Mouse (Mus musculus): ENCODE results near the gene Wdr26. TPM values are rescaled to one million over a fixed set of nuclear protein-coding genes. Genes with fewer than 3 reads are reported as not detected.

Gene Wdr26
- polyA plus RNA-seq (2015; fragmentation: Nextera tagmentation; extraction: Ambion mirVana) = 36.2 and 38.7 TPM in 2 replicates

DNA sequence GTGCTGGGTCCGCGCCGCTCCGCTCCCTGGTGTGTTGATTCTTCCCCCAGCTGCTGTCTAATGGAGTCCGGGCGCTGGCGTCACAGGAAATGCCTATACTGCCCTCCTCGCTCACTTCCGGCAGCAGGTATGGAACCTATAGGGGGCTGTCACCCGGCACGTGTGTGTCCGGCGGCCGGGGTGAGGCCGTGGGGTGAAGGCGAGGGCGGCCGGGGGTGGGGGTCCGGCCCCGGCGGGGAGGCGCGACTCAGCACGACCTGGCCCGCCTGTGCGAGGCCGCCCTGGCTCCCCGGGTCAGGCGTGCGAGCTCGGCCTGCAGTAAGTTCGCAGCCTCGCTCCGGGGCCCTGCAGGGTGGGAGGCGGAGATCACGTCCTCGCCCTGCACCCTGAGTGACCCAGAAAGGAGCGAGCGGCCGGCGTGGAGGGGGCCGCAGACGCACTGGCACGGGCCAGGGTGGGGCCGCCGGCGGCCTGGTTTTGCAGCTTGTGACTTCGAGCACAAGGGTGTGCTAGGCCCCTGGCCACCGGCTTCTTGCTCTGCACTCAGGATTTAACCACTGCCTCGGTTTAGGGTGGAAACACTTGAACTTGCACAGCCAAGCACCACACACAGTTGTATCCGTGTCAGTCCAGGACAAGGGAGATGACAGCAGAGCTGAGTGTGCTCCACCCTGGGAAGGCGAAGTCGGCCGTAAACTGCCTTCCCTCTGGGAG, at the start of gene Wdr26:
Gene Wdr26, minus strand, starts transcription at position 82 of the 714 bp plus-strand sequence.
- peaks cover 23% of the 10 kb centered on the region for H3K4me1 ChIP-seq
- peak within 1 kb of the TSS; percentile 95 for H3K27ac ChIP-seq
- H3K4me3 ChIP-seq (replicated peaks) = peak within 1 kb of the TSS; percentile 95
- H3K9me3 ChIP-seq (replicated peaks) = no peaks in the 10 kb centered on the region
- H3K9ac ChIP-seq = peak within 1 kb of the TSS; percentile 97
- H3K4me2 ChIP-seq = peak within 1 kb of the TSS; percentile 84
- peaks cover 12% of the 10 kb centered on the region for H3K36me3 ChIP-seq
- ATAC-seq (replicated peaks; ENCODE audit: low FRiP score) = peak; percentile 94
- no peaks in the 10 kb centered on the region for H3K27me3 ChIP-seq
- under 1% methylated on average over 54 of the region's 54 CpGs for WGBS

DNA sequence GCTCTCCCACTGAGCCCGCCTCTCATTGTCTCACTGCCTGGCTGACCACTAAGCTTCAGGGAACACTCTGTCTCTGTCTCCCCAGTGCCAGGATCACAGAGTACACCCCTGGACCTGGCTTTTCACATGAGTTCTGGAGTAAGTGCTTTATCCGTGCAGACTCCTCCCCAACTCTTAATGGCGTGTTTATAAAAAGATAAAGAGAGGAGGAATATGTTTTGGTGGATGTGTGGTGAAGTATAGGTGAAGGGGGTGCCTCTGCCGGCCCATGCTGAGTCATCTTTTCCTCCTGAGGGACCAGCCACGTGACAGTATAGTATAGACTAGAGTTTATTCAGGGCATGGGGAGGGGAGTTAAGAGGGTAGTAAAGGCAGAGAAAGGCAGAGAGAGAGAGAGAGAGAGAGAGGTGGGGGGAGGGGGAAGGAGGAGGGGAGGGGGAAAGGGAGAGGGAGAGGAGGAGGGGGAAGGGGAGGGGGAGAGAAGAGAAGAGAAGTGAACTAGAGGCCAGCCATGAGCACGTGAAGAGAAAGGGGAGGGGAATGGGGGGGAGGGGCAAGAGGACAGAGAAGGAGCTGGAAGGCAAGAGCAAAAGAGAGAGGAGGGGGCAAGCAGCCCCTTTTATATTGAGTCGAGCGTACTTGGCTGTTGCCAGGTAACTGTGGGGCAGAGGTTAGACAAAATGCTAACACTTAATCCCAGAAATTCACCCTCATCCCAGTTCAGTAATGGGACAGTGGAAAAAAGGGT, 49.3 kb upstream of the Wdr26 start:
- no peaks in the 10 kb centered on the region for H3K36me3 ChIP-seq
- no peak overlapping the region for H3K4me3 ChIP-seq (replicated peaks)
- no peak overlapping the region for H3K4me2 ChIP-seq
- no peaks in the 10 kb centered on the region for H3K9me3 ChIP-seq (replicated peaks)
- peaks cover 37% of the 10 kb centered on the region for H3K4me1 ChIP-seq
- ATAC-seq (replicated peaks; ENCODE audit: low FRiP score) = no peak
- WGBS = 43% methylated on average over 8 of the region's 8 CpGs
- no peak overlapping the region for H3K27ac ChIP-seq
- no peaks in the 10 kb centered on the region for H3K27me3 ChIP-seq
- H3K9ac ChIP-seq = no peak overlapping the region

DNA sequence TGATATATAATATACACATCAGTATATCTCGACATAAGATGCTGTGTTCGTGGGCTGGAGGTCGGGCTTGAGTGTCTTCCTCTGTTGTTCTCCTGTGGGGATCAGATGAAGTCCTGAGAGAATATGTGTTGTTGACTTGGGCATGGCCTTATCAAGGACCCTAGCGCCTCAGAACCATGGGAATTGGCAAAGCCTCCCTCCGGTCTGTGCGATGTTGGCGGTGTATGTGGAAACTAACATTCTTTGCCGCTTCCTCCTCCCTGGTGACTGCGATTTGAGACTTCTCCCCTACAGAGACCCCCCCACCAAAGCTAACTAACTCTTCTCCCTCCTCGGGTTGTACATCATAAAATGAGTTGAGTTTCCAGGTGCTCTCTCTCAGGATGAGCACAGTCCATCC, 48.6 kb upstream of the Wdr26 start:
- H3K36me3 ChIP-seq = no peaks in the 10 kb centered on the region
- H3K9ac ChIP-seq = no peak overlapping the region
- H3K27ac ChIP-seq = no peak overlapping the region
- 85% methylated on average over 10 of the region's 10 CpGs for WGBS
- H3K4me3 ChIP-seq (replicated peaks) = no peak overlapping the region
- peaks cover 44% of the 10 kb centered on the region for H3K4me1 ChIP-seq
- H3K27me3 ChIP-seq = no peaks in the 10 kb centered on the region
- no peaks in the 10 kb centered on the region for H3K9me3 ChIP-seq (replicated peaks)
- no peak for ATAC-seq (replicated peaks; ENCODE audit: low FRiP score)
- no peak overlapping the region for H3K4me2 ChIP-seq

DNA sequence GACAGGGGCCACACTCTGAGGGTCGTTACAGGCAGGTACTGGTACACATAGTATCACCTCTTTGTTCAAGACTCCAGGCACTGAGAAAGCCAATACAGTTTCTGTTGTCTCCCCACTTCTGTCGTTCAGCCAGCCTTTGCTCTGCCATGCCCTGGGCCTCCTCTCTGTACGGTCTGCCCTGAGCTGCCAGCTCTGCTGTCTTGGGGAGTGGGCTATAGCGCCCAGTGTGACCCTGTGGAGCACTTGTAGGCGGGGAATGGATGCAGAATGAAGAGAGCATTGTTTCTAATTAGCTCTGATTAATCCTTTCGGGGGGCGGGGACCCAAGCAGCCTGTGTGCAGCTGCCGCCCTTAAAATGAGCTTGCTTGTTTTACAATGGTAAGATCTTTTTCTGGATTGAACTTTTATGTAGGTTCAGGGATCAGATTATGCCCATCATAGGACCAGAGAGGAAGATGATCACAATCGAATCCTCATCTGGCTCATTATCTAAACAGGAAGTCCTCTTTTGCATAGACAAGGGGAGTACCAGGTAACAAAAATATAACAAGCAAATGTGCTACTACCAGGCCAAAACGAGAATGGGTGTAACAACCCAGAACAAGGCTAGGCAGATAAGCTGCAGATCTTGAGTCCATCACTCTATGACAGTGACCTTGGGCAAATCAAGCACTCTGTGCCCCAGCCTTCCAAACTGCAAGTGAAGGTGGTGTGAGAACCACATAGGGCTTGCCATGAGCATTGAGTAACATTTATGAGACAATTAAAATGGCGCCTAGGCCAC, 48.0 kb upstream of the Wdr26 start:
- Histone ChIP-seq H3K4me3 (replicated peaks) (no peak overlapping the region), H3K27ac (peak overlapping the region; percentile 51), H3K27me3 (no peaks in the 10 kb centered on the region), H3K9me3 (replicated peaks) (no peaks in the 10 kb centered on the region), H3K36me3 (no peaks in the 10 kb centered on the region), H3K9ac (no peak overlapping the region), H3K4me2 (no peak overlapping the region), H3K4me1 (peaks cover 46% of the 10 kb centered on the region)
- 55% methylated on average over 11 of the region's 11 CpGs for WGBS
- no peak for ATAC-seq (replicated peaks; ENCODE audit: low FRiP score)

DNA sequence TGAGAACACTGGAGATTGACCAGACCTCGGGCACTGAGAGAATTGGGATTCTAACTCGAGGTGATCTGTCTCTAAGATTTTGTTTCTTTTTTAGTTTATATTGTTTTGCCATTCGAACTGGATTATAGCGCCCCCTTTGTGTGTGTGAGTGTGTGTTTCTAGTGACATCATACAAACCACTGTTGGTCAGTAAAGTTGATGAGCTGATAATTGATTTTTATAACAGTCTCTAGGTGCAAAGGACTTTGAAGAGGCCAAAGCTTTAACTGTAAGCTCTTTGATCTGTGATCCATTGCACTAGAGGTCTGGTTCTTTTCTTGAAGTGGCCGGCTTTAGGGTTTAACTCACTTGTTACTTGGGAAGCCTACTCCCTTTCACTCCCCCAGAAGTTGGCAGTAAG, 47.3 kb upstream of the Wdr26 start:
- ATAC-seq (replicated peaks; ENCODE audit: low FRiP score) = no peak

DNA sequence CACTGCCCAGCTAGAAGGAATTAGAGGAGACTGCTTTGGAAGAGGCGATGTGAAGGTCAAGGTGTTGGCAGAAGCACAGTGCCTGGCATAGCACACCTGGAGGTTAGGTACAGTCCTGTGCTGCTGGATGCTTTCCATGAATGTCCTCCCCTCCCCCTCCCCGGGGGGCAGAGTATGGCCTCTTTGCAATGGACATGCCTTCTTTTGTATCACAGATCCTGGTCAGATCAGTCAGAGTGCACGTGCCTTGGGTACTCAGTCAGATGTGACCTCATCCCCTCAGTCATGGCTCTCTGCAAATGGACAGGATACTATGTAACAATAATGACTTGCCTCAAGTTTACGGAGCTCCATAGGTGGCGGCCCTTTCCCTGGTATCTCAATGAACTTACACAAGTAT, 46.8 kb upstream of the Wdr26 start:
- 60% methylated on average over 5 of the region's 5 CpGs for WGBS
- Histone ChIP-seq H3K36me3 (no peaks in the 10 kb centered on the region), H3K9me3 (replicated peaks) (no peaks in the 10 kb centered on the region), H3K9ac (no peak overlapping the region), H3K4me2 (no peak overlapping the region), H3K4me1 (peaks cover 46% of the 10 kb centered on the region), H3K27me3 (no peaks in the 10 kb centered on the region), H3K27ac (no peak overlapping the region; the same call in 1 of the 2 replicates), H3K4me3 (replicated peaks) (no peak overlapping the region)
- ATAC-seq (replicated peaks; ENCODE audit: low FRiP score) = no peak

More for the DNA sequence above, 47.3 kb upstream of the Wdr26 start:
- WGBS = 39% methylated on average over 5 of the region's 5 CpGs
- no peak overlapping the region for H3K4me3 ChIP-seq (replicated peaks)
- no peak overlapping the region for H3K9ac ChIP-seq
- no peaks in the 10 kb centered on the region for H3K27me3 ChIP-seq
- H3K4me1 ChIP-seq = peaks cover 46% of the 10 kb centered on the region
- H3K27ac ChIP-seq = 0 out of 2 replicates have a peak overlapping the region, but pooled peaks have one; percentile 51
- H3K9me3 ChIP-seq (replicated peaks) = no peaks in the 10 kb centered on the region
- H3K4me2 ChIP-seq = no peak overlapping the region
- no peaks in the 10 kb centered on the region for H3K36me3 ChIP-seq

DNA sequence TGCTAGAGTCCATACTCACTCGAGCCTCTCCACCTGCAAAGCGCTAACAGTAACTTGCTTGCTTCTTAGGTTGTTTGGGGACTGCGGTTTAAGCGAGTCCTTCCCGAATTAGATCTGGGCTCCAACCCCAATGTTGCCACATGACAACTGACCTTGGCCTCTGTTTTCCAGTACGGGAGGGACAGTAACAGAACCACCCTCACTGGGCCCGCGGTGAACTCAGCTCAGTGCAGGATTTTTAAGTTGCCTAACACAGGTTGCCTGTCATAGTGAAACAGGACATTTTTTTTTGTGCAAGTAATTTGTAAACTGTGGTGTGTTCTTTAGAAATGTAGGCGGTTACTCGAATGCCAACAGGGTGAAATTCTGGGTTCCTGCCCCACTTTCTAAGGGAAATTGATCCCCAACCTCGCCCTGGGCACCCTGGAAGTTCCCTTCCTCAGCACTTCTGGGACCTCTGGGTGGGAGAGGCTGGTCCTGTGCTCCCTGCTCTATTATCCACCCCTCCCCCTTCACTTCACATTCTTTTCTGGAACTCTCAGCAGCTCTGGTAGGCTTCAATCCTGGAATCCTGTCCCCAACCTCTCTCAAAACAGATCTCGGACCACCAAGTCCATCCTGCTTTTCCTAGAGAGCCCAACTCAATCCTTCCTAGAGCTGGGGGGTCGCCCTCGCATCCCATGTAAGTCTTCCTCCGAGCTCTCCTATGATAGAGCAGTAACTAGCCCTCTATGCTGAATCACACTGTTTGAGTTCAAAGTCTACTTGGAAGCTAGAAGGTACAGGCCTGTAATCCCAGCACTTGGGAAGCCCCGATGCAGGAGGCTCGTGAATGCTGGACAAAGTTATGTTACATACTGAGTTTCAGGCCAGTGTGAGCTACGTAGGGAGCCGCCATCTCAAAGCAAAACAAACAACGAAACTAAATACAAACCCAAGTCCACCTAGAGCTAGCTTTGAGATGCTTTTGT, 46.1 kb upstream of the Wdr26 start:
- H3K9ac ChIP-seq = no peak overlapping the region
- 69% methylated on average over 20 of the region's 20 CpGs for WGBS
- no peak overlapping the region for H3K4me3 ChIP-seq (replicated peaks)
- H3K36me3 ChIP-seq = no peaks in the 10 kb centered on the region
- H3K4me1 ChIP-seq = peaks cover 46% of the 10 kb centered on the region
- peak overlapping the region; percentile 90 for H3K27ac ChIP-seq
- no peaks in the 10 kb centered on the region for H3K9me3 ChIP-seq (replicated peaks)
- H3K4me2 ChIP-seq = peak overlapping the region; percentile 88; the same call in 1 of the 2 replicates
- no peaks in the 10 kb centered on the region for H3K27me3 ChIP-seq
- no peak for ATAC-seq (replicated peaks; ENCODE audit: low FRiP score)

DNA sequence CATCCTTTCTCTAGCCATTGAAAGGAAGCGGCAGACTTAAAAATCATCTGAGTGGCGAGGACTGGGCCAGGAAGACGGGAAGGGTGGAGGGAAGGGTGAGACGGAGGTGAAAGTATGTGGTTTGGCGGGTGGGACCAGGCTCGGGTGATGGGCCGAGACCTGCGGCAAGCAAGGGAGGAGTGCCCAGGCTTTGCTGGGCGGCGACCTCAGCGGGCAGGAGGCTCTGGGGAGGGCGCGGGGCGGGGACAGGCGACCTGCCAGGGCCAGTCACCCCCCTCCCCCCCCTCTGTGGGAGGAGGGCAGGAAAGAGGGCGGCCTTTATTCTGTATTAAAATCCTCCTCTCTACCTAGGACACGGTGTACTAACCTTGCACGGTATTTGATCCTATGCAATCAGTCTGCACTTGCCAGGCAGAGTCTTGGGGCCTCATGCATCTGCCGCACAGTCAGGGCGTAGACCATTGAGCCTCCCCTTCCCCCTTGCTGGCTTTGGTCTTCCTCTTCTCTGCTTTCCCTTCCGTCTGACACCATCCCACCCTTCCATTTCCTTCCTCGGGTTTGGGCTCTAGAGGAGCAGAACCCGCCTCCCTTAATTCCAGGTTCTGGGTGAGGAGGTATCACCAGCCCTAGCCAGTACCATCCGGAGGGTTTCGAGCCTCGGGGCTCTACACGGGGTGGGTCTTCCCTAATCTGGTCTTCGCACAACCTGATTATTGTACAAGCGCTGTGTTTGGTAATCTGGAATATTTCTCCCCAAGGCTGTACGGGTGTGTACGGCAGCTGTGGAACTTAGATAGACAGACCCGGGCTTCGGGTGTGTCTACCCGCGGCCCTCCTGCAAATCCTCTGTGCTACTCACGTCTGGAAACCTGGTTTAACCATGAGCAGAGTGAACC, 45.1 kb upstream of the Wdr26 start:
- ATAC-seq (replicated peaks; ENCODE audit: low FRiP score) = peak; percentile 91

DNA sequence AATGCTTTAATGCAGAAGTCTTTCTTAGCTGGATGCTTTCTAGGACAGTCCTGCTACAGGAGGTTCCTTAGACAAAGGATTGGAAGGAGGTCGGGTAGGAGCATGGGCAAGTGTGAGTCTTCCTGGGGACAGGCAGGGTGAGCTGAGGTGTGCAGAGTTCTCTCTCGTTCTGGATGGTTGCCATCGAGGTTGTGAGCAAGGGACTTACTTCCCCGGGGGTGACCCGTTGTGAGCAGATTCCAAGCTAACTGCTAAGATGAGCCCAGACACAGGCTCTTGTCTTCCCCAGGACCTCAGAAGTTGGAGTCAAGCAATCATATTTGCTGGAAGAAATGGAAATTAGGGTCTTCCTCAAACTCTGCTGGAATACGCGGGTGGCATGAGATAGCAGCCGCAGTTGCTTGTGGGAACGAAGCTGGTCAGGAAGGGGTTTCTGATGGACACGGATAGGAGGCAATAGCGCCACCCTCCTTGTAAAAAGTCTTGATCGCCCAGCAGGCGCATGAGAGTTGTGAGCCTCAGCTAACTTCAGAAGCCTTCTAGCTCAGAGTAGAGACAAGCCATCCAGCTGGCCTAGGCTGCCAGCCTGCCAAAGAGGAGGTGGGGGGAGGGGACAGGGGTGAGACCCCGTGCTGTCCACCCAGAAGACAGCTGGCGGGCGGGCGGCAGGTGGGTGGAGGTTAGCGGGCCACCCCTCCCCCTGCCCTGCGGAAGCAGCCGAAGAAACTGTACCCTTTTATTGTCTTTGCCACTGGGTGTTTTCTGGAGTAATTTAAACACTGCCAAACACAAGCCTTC, 44.3 kb upstream of the Wdr26 start:
- peak; percentile 62 for ATAC-seq (replicated peaks; ENCODE audit: low FRiP score)
- H3K4me3 ChIP-seq (replicated peaks) = peak overlapping the region; percentile 45
- peaks cover 43% of the 10 kb centered on the region for H3K4me1 ChIP-seq
- WGBS = 5% methylated on average over 20 of the region's 20 CpGs
- H3K27ac ChIP-seq = peak overlapping the region; percentile 90
- H3K4me2 ChIP-seq = peak overlapping the region; percentile 88
- H3K9me3 ChIP-seq (replicated peaks) = no peaks in the 10 kb centered on the region
- no peaks in the 10 kb centered on the region for H3K36me3 ChIP-seq
- no peaks in the 10 kb centered on the region for H3K27me3 ChIP-seq
- H3K9ac ChIP-seq = peak overlapping the region; percentile 28

More for the DNA sequence above, 45.1 kb upstream of the Wdr26 start:
- peaks cover 46% of the 10 kb centered on the region for H3K4me1 ChIP-seq
- H3K4me2 ChIP-seq = peak overlapping the region; percentile 88
- H3K9ac ChIP-seq = peak overlapping the region; percentile 28
- no peaks in the 10 kb centered on the region for H3K27me3 ChIP-seq
- peak overlapping the region; percentile 45 for H3K4me3 ChIP-seq (replicated peaks)
- peak overlapping the region; percentile 90 for H3K27ac ChIP-seq
- no peaks in the 10 kb centered on the region for H3K36me3 ChIP-seq
- no peaks in the 10 kb centered on the region for H3K9me3 ChIP-seq (replicated peaks)
- 16% methylated on average over 36 of the region's 36 CpGs for WGBS

DNA sequence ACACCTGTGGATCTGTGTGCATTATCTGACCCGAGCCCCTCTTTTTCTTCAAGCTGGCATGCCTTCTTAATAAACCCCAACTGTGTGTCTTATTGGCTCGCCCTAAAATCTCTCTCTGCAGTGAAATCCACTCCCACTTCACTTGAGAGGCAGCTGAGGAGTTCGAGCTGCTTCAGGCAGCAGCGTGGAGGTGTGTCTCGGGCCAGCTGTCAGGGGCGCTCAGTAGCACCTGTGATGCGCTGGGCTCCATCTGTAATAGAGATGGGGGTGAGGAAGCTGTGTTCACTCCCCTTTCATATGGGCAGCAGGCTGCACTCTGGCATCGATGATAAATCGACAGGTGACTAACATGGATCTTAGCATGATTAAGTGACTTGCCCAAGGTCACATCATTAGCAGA, 43.6 kb upstream of the Wdr26 start:
- Histone ChIP-seq H3K9ac (no peak overlapping the region), H3K27ac (peak overlapping the region; percentile 90; the same call in 1 of the 2 replicates)

More for the DNA sequence above, 43.6 kb upstream of the Wdr26 start:
- H3K36me3 ChIP-seq = no peaks in the 10 kb centered on the region
- peaks cover 43% of the 10 kb centered on the region for H3K4me1 ChIP-seq
- H3K27me3 ChIP-seq = no peaks in the 10 kb centered on the region
- no peaks in the 10 kb centered on the region for H3K9me3 ChIP-seq (replicated peaks)
- ATAC-seq (replicated peaks; ENCODE audit: low FRiP score) = no peak
- H3K4me2 ChIP-seq = peak overlapping the region; percentile 88
- H3K4me3 ChIP-seq (replicated peaks) = no peak overlapping the region
- 44% methylated on average over 9 of the region's 9 CpGs for WGBS

Data from kidney, embryonic 15.5 days (tissue).